Mouse (Mus musculus): Measurements from ENCODE around the gene Icam1. TPM values are rescaled to one million over a fixed set of nuclear protein-coding genes. Genes with fewer than 3 reads are reported as not detected.
A peak's percentile ranks its signal among the peaks of the same experiment; 100 is the strongest.
"Not testable (repeated sequence)": the region's sequence is repeated elsewhere in the genome, so short reads cannot be mapped to it uniquely, and the experiment has no call there.

The Icam1 gene
- total RNA-seq, 4 experiments from 2014 or later = 7.5 to 11.3 (median 9.9) TPM

- not testable (repeated sequence) for DNase-seq (ENCODE audit: low spot score)
Measured at GRCm38 (mm10) chr9:21044785-21045184, 29.0 kb downstream of the Icam1 start.

GRCm38 (mm10) chr9:21045235-21045634, 29.4 kb downstream of the Icam1 start:
- no peak for DNase-seq (ENCODE audit: low spot score)

GRCm38 (mm10) chr9:21051578-21051977, 35.8 kb downstream of the Icam1 start:
- no peak for DNase-seq (ENCODE audit: low spot score)

DNA sequence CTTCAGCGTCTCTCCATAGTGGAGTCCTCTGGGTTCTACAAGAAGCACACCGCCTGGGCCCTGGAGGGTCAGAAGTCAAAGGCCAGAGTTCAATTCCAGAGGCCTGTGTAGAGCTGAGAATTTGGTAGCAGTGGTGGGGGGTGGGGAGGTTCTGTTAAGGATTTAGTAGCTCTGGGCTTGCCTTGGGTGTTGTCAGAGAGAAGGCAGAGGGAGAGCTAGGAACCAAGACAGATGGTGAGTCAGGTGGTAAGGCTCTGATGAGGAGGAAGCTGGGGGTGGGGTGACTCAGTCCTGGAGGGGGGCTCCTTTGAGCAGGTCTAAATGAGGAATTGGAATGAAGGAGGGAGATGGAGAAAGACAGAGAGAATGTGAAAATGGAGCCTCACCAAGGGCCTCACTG, 47.1 kb downstream of the Icam1 start:
- no peak for DNase-seq (ENCODE audit: low spot score)

DNA sequence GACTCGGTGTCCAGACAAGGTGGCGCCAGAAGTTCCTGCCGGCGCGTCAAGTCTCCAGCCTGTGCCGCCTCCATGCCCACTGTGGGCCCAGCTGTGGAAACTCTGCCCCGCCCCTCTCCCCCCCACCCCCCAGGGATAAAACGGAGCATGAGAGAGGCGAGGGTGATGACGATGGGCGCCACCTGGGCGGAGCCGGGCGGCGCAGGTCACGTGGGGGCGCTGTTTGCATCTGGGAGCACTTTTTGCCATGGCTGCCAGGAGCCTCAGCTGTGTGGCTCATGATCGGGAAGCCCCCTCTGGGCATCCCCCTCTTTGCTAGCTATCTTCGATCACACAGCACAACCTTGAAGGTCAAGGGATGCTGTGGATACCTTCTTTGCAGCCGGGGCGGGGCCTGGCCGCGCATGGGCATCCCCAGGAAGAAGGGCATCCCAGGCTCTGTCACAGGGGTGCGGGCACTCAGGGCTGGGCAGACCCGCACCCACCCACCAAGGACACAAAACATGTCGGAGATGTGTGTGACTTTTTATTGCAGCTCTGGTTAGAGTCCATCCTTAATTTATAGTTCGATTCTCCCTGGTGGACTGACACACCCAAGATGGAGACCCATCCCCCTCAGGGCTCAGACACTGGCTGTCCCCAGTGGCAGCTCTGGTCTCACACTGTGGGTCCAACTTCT, 51.4 kb downstream of the Icam1 start, which contains the start of gene Zglp1:
Gene Zglp1, minus strand, starts transcription at position 88 of the 679 bp plus-strand sequence.
- DNase-seq (ENCODE audit: low spot score) = no peak

- DNase-seq (ENCODE audit: low spot score) = no peak
Measured at GRCm38 (mm10) chr9:21072641-21073040, 56.9 kb downstream of the Icam1 start.

DNA sequence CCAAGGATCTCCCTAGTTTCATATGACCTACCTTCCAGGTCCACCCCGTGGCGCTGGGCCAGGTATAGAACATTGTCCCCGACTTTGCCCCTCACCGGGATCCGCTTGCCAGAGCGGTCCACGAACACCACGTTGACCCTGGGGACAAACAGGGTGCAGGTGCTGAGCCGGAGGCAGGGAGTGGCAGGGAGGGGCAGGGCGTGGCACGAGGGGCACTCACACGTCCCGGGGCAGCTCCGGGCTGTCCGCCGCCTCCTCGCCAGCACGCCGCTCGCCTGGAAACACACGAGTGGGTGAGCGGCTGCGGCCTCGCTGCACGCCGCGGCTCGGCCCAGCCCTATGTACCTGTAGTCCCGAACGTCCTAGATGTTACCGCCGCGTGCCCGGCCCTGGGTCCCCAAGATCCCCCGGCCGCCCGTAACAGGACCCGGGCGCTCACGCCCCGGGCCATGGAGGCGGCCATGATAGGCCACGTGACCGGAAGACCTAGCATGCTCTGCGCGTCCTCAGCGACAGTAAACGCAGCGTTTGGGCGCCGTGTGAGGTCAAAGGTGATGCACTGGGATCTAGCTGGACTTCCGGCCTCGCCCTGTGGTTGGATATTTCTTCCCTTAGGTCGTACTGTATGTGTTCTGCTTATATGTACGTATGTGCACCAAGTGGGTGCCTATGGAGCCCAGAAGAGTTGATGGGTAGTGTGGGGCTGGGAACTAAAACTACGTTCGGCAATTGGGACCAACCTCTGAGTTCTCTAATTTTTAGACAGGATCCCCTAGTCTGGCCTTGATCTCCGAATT, 57.5 kb downstream of the Icam1 start, which contains the start of the genes Gm49373 and Fdx1l:
Gene Gm49373, minus strand, starts transcription at position 53 of the 797 bp plus-strand sequence.
Gene Fdx1l, minus strand, starts transcription at position 571 of the 797 bp plus-strand sequence.
- peak; percentile 84 for DNase-seq (ENCODE audit: low spot score)

DNA sequence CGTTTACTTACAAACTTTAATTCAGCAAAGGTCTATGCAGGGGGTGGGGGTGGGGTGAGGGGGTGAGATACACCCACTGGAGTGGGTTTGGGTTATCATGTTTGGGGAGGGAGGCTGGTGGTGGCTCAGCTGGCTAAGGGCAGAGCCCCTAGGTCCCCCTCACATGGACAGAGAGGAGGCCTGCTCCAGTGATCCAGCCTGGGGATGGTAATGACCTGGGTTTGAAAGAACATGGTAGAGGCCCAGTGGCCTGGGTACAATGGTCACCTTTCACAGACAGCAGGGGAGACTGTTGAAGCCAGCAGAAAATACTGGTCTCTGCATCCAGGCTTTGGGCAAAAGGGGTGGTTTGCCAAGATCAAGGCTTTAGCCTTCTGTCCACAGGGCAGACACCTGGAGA, 58.4 kb downstream of the Icam1 start:
- DNase-seq (ENCODE audit: low spot score) = no peak

DNA sequence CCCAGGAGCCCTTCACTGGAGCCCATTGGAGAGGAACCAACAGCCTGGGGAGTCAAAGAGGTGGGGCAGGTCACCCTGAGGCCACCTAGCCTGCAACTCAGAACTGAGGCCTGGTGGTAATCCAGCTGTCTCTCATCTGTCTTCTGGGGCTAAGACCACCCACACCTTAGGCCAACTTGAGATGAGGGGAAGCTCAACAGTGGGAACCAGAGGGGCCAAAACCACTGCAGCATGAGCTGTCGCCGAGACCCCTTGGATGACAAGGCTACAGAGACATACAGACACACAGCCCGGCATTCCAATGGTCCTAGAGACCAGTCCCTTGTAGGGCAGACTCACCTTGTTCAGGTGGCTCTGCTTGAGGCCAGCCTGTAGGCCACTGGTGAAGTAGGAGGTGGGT, 59.8 kb downstream of the Icam1 start:
- DNase-seq (ENCODE audit: low spot score) = no peak

Small RNA genes lying within 50 kb of the gene (microRNA-seq; reads per million reads assigned to microRNA genes)
- gene Mir1900 (not detected), gene Mir7082 (not detected)

Other genes starting within 250 kb of the Icam1 start
- 10 to 100 TPM in 1 of 4 experiments, 1 to 10 TPM in 3; 5.6 to 10.2 (median 6.4) TPM for gene Col5a3, start 200.9 kb upstream of the Icam1 start, total RNA-seq (2022)
- gene Rdh8, start 197.5 kb upstream of the Icam1 start, total RNA-seq (2022) = not detected
- gene A230050P20Rik, start 147.3 kb upstream of the Icam1 start, total RNA-seq (2022) = 1 to 10 TPM; 3.4 to 6.0 (median 4.8) TPM
- gene Angptl6, start 136.3 kb upstream of the Icam1 start, total RNA-seq (2022) = 1 to 10 TPM; 3.7 to 5.7 (median 4.8) TPM
- gene Ppan, start 127.8 kb upstream of the Icam1 start, total RNA-seq (2022) = 1 to 10 TPM; 7.0 to 7.4 (median 7.1) TPM
- 100 to 1,000 TPM; 106 to 121 (median 110) TPM for gene Eif3g, start 117.4 kb upstream of the Icam1 start, total RNA-seq (2022)
- gene Dnmt1, start 56.1 kb upstream of the Icam1 start, total RNA-seq (2022) = 10 to 100 TPM; 10.8 to 14.5 (median 12.3) TPM
- 1 to 10 TPM; 1.8 to 6.8 (median 4.6) TPM for gene S1pr2, start 39.2 kb upstream of the Icam1 start, total RNA-seq (2022)
- gene Mrpl4, start 13.2 kb upstream of the Icam1 start, total RNA-seq (2022) = 100 to 1,000 TPM; 135 to 142 (median 136) TPM
- gene Icam4, start 13.4 kb downstream of the Icam1 start, total RNA-seq (2022) = 1 to 10 TPM in 1 of 4 experiments, under 1 TPM in 3; 0.27 to 1.9 (median 0.74) TPM
- gene Icam5, start 16.1 kb downstream of the Icam1 start, total RNA-seq (2022) = under 1 TPM in 1 of 4 experiments, not detected in 3; 0.12 TPM
- gene Zglp1, start 51.1 kb downstream of the Icam1 start, total RNA-seq (2022) = not detected
- under 1 TPM in 1 of 4 experiments, not detected in 3; 0.38 TPM for gene Gm49373, start 57.1 kb downstream of the Icam1 start, total RNA-seq (2022)
- 10 to 100 TPM; 36.4 to 53.0 (median 41.0) TPM for gene Fdx1l, start 57.6 kb downstream of the Icam1 start, total RNA-seq (2022)
- 1 to 10 TPM in 1 of 4 experiments, under 1 TPM in 3; 0.26 to 1.6 (median 0.36) TPM for gene Gm38431, start 76.0 kb downstream of the Icam1 start, total RNA-seq (2022)
- gene Raver1, start 76.0 kb downstream of the Icam1 start, total RNA-seq (2022) = 10 to 100 TPM; 25.7 to 26.2 (median 26.0) TPM
- gene Tyk2, start 115.3 kb downstream of the Icam1 start, total RNA-seq (2022) = 1 to 10 TPM; 8.6 to 9.1 (median 8.7) TPM
- 100 to 1,000 TPM; 138 to 170 (median 157) TPM for gene Cdc37, start 134.0 kb downstream of the Icam1 start, total RNA-seq (2022)
- 10 to 100 TPM; 48.5 to 75.4 (median 62.1) TPM for gene Pde4a, start 149.7 kb downstream of the Icam1 start, total RNA-seq (2022)
- gene Keap1, start 223.4 kb downstream of the Icam1 start, total RNA-seq (2022) = 10 to 100 TPM; 43.6 to 52.1 (median 45.5) TPM
- gene S1pr5, start 232.5 kb downstream of the Icam1 start, total RNA-seq (2022) = 1 to 10 TPM; 1.6 to 1.9 (median 1.8) TPM
- gene Atg4d, start 249.3 kb downstream of the Icam1 start, total RNA-seq (2022) = 100 to 1,000 TPM in 1 of 4 experiments, 10 to 100 TPM in 3; 87.0 to 105 (median 93.5) TPM

Measured in heart, adult 8-10 months (tissue).